Mouse (Mus musculus): ENCODE measurements around the gene Gcgr. TPM values are rescaled to one million over a fixed set of nuclear protein-coding genes. Genes with fewer than 3 reads are reported as not detected.
"Not testable (repeated sequence)": the region's sequence is repeated elsewhere in the genome, so short reads cannot be mapped to it uniquely, and the experiment has no call there.

The Gcgr gene
- polyA plus RNA-seq, 1 experiment from 2014 or later = 1.8 TPM

GRCm38 (mm10) chr11:120555260-120555659 lies 24.8 kb downstream of the Gcgr start:
- no peak overlapping the region for H3K4me3 ChIP-seq (ENCODE audit: low read depth, low read length)
- H3K27me3 ChIP-seq (ENCODE audit: control insufficient read depth, insufficient read depth, low read length) = no peaks in the 10 kb centered on the region
- no peak overlapping the region for H3K9ac ChIP-seq (ENCODE audit: low read depth, low read length)
- no peak for ATAC-seq (replicated peaks; ENCODE audit: insufficient number of reproducible peaks, low FRiP score, low TSS enrichment)
- peaks cover 5% of the 10 kb centered on the region; the same call in 1 of the 2 replicates for H3K4me1 ChIP-seq (ENCODE audit: control insufficient read depth, insufficient read depth, low read length)
- H3K36me3 ChIP-seq (ENCODE audit: control insufficient read depth, insufficient read depth, low read length) = peaks cover 13% of the 10 kb centered on the region
- no peak overlapping the region for H3K4me2 ChIP-seq
- H3K9me3 ChIP-seq (replicated peaks; ENCODE audit: control insufficient read depth, low read length) = no peaks in the 10 kb centered on the region
- 42% methylated on average over 2 of the region's 2 CpGs for WGBS (ENCODE audit: insufficient replicate concordance)
- H3K27ac ChIP-seq (ENCODE audit: low read depth, low read length) = no peak overlapping the region

GRCm38 (mm10) chr11:120558843-120559242 lies 28.3 kb downstream of the Gcgr start:
- H3K36me3 ChIP-seq (ENCODE audit: control insufficient read depth, insufficient read depth, low read length) = peaks cover 44% of the 10 kb centered on the region
- not testable (repeated sequence) for H3K4me3 ChIP-seq (ENCODE audit: low read depth, low read length); H3K9me3 ChIP-seq (replicated peaks; ENCODE audit: control insufficient read depth, low read length); H3K4me2 ChIP-seq; H3K4me1 ChIP-seq (ENCODE audit: control insufficient read depth, insufficient read depth, low read length); H3K27ac ChIP-seq (ENCODE audit: low read depth, low read length); H3K27me3 ChIP-seq (ENCODE audit: control insufficient read depth, insufficient read depth, low read length); ATAC-seq (replicated peaks; ENCODE audit: insufficient number of reproducible peaks, low FRiP score, low TSS enrichment); H3K9ac ChIP-seq (ENCODE audit: low read depth, low read length)
- WGBS (ENCODE audit: insufficient replicate concordance) = 85% methylated on average over 6 of the region's 6 CpGs

- H3K4me2 ChIP-seq = no peak overlapping the region
- H3K9ac ChIP-seq (ENCODE audit: low read depth, low read length) = no peak overlapping the region
- no peaks in the 10 kb centered on the region for H3K9me3 ChIP-seq (replicated peaks; ENCODE audit: control insufficient read depth, low read length)
- H3K27me3 ChIP-seq (ENCODE audit: control insufficient read depth, insufficient read depth, low read length) = no peaks in the 10 kb centered on the region
- H3K27ac ChIP-seq (ENCODE audit: low read depth, low read length) = no peak overlapping the region
- H3K4me1 ChIP-seq (ENCODE audit: control insufficient read depth, insufficient read depth, low read length) = no peaks in the 10 kb centered on the region
- no peak overlapping the region for H3K4me3 ChIP-seq (ENCODE audit: low read depth, low read length)
- 92% methylated on average over 13 of the region's 13 CpGs for WGBS (ENCODE audit: insufficient replicate concordance)
- ATAC-seq (replicated peaks; ENCODE audit: insufficient number of reproducible peaks, low FRiP score, low TSS enrichment) = no peak
- peaks cover 62% of the 10 kb centered on the region for H3K36me3 ChIP-seq (ENCODE audit: control insufficient read depth, insufficient read depth, low read length)
Observed at GRCm38 (mm10) chr11:120560952-120561728, 30.6 kb downstream of the Gcgr start.

GRCm38 (mm10) chr11:120562949-120563348 lies 32.5 kb downstream of the Gcgr start:
- Histone ChIP-seq H3K4me3 (ENCODE audit: low read depth, low read length) (no peak overlapping the region), H3K27ac (ENCODE audit: low read depth, low read length) (no peak overlapping the region), H3K4me2 (no peak overlapping the region), H3K4me1 (ENCODE audit: control insufficient read depth, insufficient read depth, low read length) (no peaks in the 10 kb centered on the region), H3K9ac (ENCODE audit: low read depth, low read length) (no peak overlapping the region), H3K27me3 (ENCODE audit: control insufficient read depth, insufficient read depth, low read length) (no peaks in the 10 kb centered on the region), H3K36me3 (ENCODE audit: control insufficient read depth, insufficient read depth, low read length) (peaks cover 76% of the 10 kb centered on the region), H3K9me3 (replicated peaks; ENCODE audit: control insufficient read depth, low read length) (no peaks in the 10 kb centered on the region)
- no peak for ATAC-seq (replicated peaks; ENCODE audit: insufficient number of reproducible peaks, low FRiP score, low TSS enrichment)
- 92% methylated on average over 13 of the region's 13 CpGs for WGBS (ENCODE audit: insufficient replicate concordance)

- H3K27ac ChIP-seq (ENCODE audit: low read depth, low read length) = no peak overlapping the region
- ATAC-seq (replicated peaks; ENCODE audit: insufficient number of reproducible peaks, low FRiP score, low TSS enrichment) = no peak
- H3K4me3 ChIP-seq (ENCODE audit: low read depth, low read length) = no peak overlapping the region
- H3K9ac ChIP-seq (ENCODE audit: low read depth, low read length) = no peak overlapping the region
- H3K27me3 ChIP-seq (ENCODE audit: control insufficient read depth, insufficient read depth, low read length) = no peaks in the 10 kb centered on the region
- WGBS (ENCODE audit: insufficient replicate concordance) = 87% methylated on average over 9 of the region's 9 CpGs
- H3K9me3 ChIP-seq (replicated peaks; ENCODE audit: control insufficient read depth, low read length) = no peaks in the 10 kb centered on the region
- H3K4me1 ChIP-seq (ENCODE audit: control insufficient read depth, insufficient read depth, low read length) = no peaks in the 10 kb centered on the region
- H3K36me3 ChIP-seq (ENCODE audit: control insufficient read depth, insufficient read depth, low read length) = peaks cover 76% of the 10 kb centered on the region
- H3K4me2 ChIP-seq = no peak overlapping the region
Observed at GRCm38 (mm10) chr11:120565114-120565513, 34.6 kb downstream of the Gcgr start.

GRCm38 (mm10) chr11:120568324-120568723 lies 37.8 kb downstream of the Gcgr start:
- 95% methylated on average over 6 of the region's 6 CpGs for WGBS (ENCODE audit: insufficient replicate concordance)
- ATAC-seq (replicated peaks; ENCODE audit: insufficient number of reproducible peaks, low FRiP score, low TSS enrichment) = no peak
- H3K4me2 ChIP-seq = no peak overlapping the region

GRCm38 (mm10) chr11:120571122-120571521 lies 40.6 kb downstream of the Gcgr start:
- H3K4me2 ChIP-seq = peak overlapping the region; percentile 86
- H3K9ac ChIP-seq (ENCODE audit: low read depth, low read length) = peak overlapping the region; percentile 92; the same call in 1 of the 2 replicates
- H3K36me3 ChIP-seq (ENCODE audit: control insufficient read depth, insufficient read depth, low read length) = peaks cover 35% of the 10 kb centered on the region
- H3K27me3 ChIP-seq (ENCODE audit: control insufficient read depth, insufficient read depth, low read length) = no peaks in the 10 kb centered on the region
- no peak overlapping the region for H3K27ac ChIP-seq (ENCODE audit: low read depth, low read length)
- no peak for ATAC-seq (replicated peaks; ENCODE audit: insufficient number of reproducible peaks, low FRiP score, low TSS enrichment)
- 27% methylated on average over 3 of the region's 3 CpGs for WGBS (ENCODE audit: insufficient replicate concordance)
- H3K4me3 ChIP-seq (ENCODE audit: low read depth, low read length) = peak overlapping the region; percentile 98
- H3K4me1 ChIP-seq (ENCODE audit: control insufficient read depth, insufficient read depth, low read length) = peaks cover 16% of the 10 kb centered on the region
- H3K9me3 ChIP-seq (replicated peaks; ENCODE audit: control insufficient read depth, low read length) = no peaks in the 10 kb centered on the region

More at GRCm38 (mm10) chr11:120568324-120568723, 37.8 kb downstream of the Gcgr start:
- H3K9me3 ChIP-seq (replicated peaks; ENCODE audit: control insufficient read depth, low read length) = no peaks in the 10 kb centered on the region
- no peak overlapping the region for H3K27ac ChIP-seq (ENCODE audit: low read depth, low read length)
- no peak overlapping the region for H3K4me3 ChIP-seq (ENCODE audit: low read depth, low read length)
- H3K9ac ChIP-seq (ENCODE audit: low read depth, low read length) = no peak overlapping the region
- H3K27me3 ChIP-seq (ENCODE audit: control insufficient read depth, insufficient read depth, low read length) = no peaks in the 10 kb centered on the region
- H3K4me1 ChIP-seq (ENCODE audit: control insufficient read depth, insufficient read depth, low read length) = peaks cover 8% of the 10 kb centered on the region
- peaks cover 58% of the 10 kb centered on the region for H3K36me3 ChIP-seq (ENCODE audit: control insufficient read depth, insufficient read depth, low read length)

GRCm38 (mm10) chr11:120571754-120572416 lies 41.4 kb downstream of the Gcgr start:
- no peak for ATAC-seq (replicated peaks; ENCODE audit: insufficient number of reproducible peaks, low FRiP score, low TSS enrichment)
- H3K36me3 ChIP-seq (ENCODE audit: control insufficient read depth, insufficient read depth, low read length) = peaks cover 28% of the 10 kb centered on the region
- H3K9ac ChIP-seq (ENCODE audit: low read depth, low read length) = peak overlapping the region; percentile 92
- 7% methylated on average over 11 of the region's 11 CpGs for WGBS (ENCODE audit: insufficient replicate concordance)
- peak overlapping the region; percentile 96; the same call in 1 of the 2 replicates for H3K27ac ChIP-seq (ENCODE audit: low read depth, low read length)
- H3K4me2 ChIP-seq = peak overlapping the region; percentile 86
- peak overlapping the region; percentile 98 for H3K4me3 ChIP-seq (ENCODE audit: low read depth, low read length)
- H3K9me3 ChIP-seq (replicated peaks; ENCODE audit: control insufficient read depth, low read length) = no peaks in the 10 kb centered on the region
- H3K4me1 ChIP-seq (ENCODE audit: control insufficient read depth, insufficient read depth, low read length) = peaks cover 16% of the 10 kb centered on the region
- H3K27me3 ChIP-seq (ENCODE audit: control insufficient read depth, insufficient read depth, low read length) = no peaks in the 10 kb centered on the region
